Mouse (Mus musculus) embryonic facial prominence, embryonic 11.5 days (tissue): ENCODE data around the gene Sbf2. TPM values are rescaled to one million over a fixed set of nuclear protein-coding genes. Genes with fewer than 3 reads are reported as not detected.

ENCODE experiments used
- ATAC-seq: fragments of 200-750 bp; cut with Nextera tagmentation; replicated peaks from 2 replicates; pipeline ENCODE4 v1.8.0; 2017; ENCODE audit warnings: low read depth; ENCODE audit not compliant: insufficient number of reproducible peaks, low FRiP score, low TSS enrichment
- DNase-seq: peaks from one replicate; pipeline ENCODE4 v3.0.0-alpha.2; 2015; ENCODE audit warnings: low spot score
- H3K27ac ChIP-seq: fragments of 300-500 bp; sonication (generic); replicated peaks from 2 replicates; pipeline ENCODE4 v1.5.1; 2014; ENCODE audit warnings: mild to moderate bottlenecking, low read depth, low read length, control low read depth
- H3K27me3 ChIP-seq: fragments of 300-500 bp; sonication (generic); 2 replicates; pipeline ENCODE4 v1.6.1; 2014; ENCODE audit warnings: mild to moderate bottlenecking, low read length, moderate library complexity, mixed read lengths; ENCODE audit not compliant: control insufficient read depth, insufficient read depth
- H3K36me3 ChIP-seq: fragments of 300-500 bp; sonication (generic); replicated peaks from 2 replicates; pipeline ENCODE4 v1.6.1; 2014; ENCODE audit warnings: low read depth, mild to moderate bottlenecking, low read length, moderate library complexity, mixed read lengths; ENCODE audit not compliant: control insufficient read depth, insufficient read depth
- H3K4me1 ChIP-seq: fragments of 300-500 bp; sonication (generic); 2 replicates; pipeline ENCODE4 v1.6.1; 2014; ENCODE audit warnings: low read length, mixed read lengths; ENCODE audit not compliant: control insufficient read depth, insufficient read depth
- H3K4me2 ChIP-seq: fragments of 300-500 bp; sonication (generic); 2 replicates; pipeline ENCODE4 v1.6.1; 2014; ENCODE audit warnings: low read depth, mild to moderate bottlenecking, control low read depth, low read length, moderate library complexity
- H3K4me3 ChIP-seq: fragments of 300-500 bp; sonication (generic); 2 replicates; pipeline ENCODE4 v1.5.1; 2014; ENCODE audit warnings: low read depth, low read length, control low read depth
- H3K9ac ChIP-seq: fragments of 300-500 bp; sonication (generic); replicated peaks from 2 replicates; pipeline ENCODE4 v1.6.1; 2014; ENCODE audit warnings: mild to moderate bottlenecking, control low read depth, low read length
- H3K9me3 ChIP-seq: fragments of 300-500 bp; sonication (generic); replicated peaks from 2 replicates; pipeline ENCODE4 v1.6.1; 2016; ENCODE audit warnings: mild to moderate bottlenecking, low read length, inconsistent platforms, mixed read lengths; ENCODE audit not compliant: control insufficient read depth
- WGBS: fragments of 180-500 bp; shearing (Covaris S2); extraction: QIAGEN DNeasy Blood & Tissue Kit; methylation state at CpG from one replicate; pipeline ENCODE4 v1.1.7; 2014; 5-methylcytosine and 5-hydroxymethylcytosine counted together
- polyA plus RNA-seq: library from polyadenylated mRNA; unstranded; fragments of >200 nt; fragmentation: Nextera tagmentation; extraction: Ambion mirVana; gene quantifications from 2 replicates; pipeline ENCODE4 v1.2.1, GENCODE M21; 2014

Gene Sbf2
- polyA plus RNA-seq, 1 experiment from 2014 or later: 25.4 TPM

- ATAC-seq: no peak
- Histone ChIP-seq H3K4me3 (no peak overlapping the region), H3K27me3 (no peaks in the 10 kb centered on the region), H3K9me3 (no peaks in the 10 kb centered on the region), H3K36me3 (no peaks in the 10 kb centered on the region; the same call in 1 of the 2 replicates), H3K4me2 (no peak overlapping the region), H3K27ac (no peak overlapping the region), H3K9ac (no peak overlapping the region), H3K4me1 (no peaks in the 10 kb centered on the region)
- WGBS: 82% methylated on average over 11 of the region's 11 CpGs
- no peak for DNase-seq
Measured at GRCm38 (mm10) chr7:110307741-110308140, 307.0 kb downstream of the Sbf2 start.

- Histone ChIP-seq H3K27me3 (no peaks in the 10 kb centered on the region), H3K4me2 (no peak overlapping the region)
- ATAC-seq: no peak
Measured at GRCm38 (mm10) chr7:110306281-110306680, 308.4 kb downstream of the Sbf2 start.

DNA sequence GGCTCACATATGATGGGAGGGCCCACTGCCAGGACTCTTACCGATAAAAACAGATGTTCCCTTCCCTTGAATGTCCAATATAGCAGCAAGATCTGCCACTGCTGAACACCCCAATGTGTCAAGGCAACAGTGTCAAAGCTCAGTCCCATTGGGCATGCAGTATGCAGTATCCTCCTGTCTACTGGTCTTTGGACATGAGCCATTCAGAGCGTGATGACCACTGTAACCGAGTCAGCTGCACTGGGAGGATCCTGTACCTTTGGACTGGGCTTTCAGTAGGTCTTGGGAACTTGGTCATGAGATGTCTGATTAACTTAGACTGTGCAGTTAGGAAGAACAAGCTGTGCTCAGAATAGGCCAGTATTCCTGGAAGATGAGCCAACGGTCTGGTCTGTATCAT lies 309.2 kb downstream of the Sbf2 start:
- Histone ChIP-seq H3K9me3 (no peaks in the 10 kb centered on the region), H3K4me3 (no peak overlapping the region), H3K27me3 (no peaks in the 10 kb centered on the region), H3K4me2 (no peak overlapping the region), H3K9ac (no peak overlapping the region), H3K4me1 (no peaks in the 10 kb centered on the region), H3K27ac (no peak overlapping the region), H3K36me3 (no peaks in the 10 kb centered on the region; the same call in 1 of the 2 replicates)
- ATAC-seq (no peak), DNase-seq (no peak)
- 93% methylated on average over 4 of the region's 4 CpGs for WGBS

More at GRCm38 (mm10) chr7:110306281-110306680, 308.4 kb downstream of the Sbf2 start:
- Histone ChIP-seq H3K27ac (no peak overlapping the region), H3K4me1 (no peaks in the 10 kb centered on the region), H3K36me3 (no peaks in the 10 kb centered on the region; the same call in 1 of the 2 replicates), H3K9ac (no peak overlapping the region), H3K4me3 (no peak overlapping the region), H3K9me3 (no peaks in the 10 kb centered on the region)
- WGBS: 48% methylated on average over 5 of the region's 5 CpGs
- DNase-seq: no peak

DNA sequence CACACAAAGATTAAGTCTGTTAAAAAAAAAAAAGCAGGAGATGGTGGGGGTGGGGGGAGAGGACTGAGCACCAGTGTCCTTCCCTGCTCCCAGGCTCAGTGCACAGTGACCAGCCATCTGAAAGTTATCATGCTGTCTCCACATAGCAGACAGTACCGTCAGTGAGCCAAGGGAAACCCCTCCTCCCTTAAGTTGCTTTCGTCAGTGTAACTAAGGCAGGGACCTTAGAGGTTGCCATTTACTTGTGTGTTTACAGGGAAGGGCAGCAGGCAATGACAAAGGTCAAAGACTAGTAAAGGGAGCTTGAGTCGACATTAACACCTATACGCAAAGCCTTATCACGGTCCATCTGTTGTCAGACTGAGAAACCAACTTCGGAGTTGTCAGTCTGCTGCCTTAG lies 311.8 kb downstream of the Sbf2 start:
- Histone ChIP-seq H3K9ac (no peak overlapping the region), H3K9me3 (no peaks in the 10 kb centered on the region), H3K27me3 (no peaks in the 10 kb centered on the region), H3K4me3 (no peak overlapping the region), H3K27ac (no peak overlapping the region), H3K4me1 (no peaks in the 10 kb centered on the region; the same call in 1 of the 2 replicates), H3K36me3 (no peaks in the 10 kb centered on the region), H3K4me2 (no peak overlapping the region)
- DNase-seq (no peak), ATAC-seq (no peak)
- WGBS: 69% methylated on average over 6 of the region's 6 CpGs

DNA sequence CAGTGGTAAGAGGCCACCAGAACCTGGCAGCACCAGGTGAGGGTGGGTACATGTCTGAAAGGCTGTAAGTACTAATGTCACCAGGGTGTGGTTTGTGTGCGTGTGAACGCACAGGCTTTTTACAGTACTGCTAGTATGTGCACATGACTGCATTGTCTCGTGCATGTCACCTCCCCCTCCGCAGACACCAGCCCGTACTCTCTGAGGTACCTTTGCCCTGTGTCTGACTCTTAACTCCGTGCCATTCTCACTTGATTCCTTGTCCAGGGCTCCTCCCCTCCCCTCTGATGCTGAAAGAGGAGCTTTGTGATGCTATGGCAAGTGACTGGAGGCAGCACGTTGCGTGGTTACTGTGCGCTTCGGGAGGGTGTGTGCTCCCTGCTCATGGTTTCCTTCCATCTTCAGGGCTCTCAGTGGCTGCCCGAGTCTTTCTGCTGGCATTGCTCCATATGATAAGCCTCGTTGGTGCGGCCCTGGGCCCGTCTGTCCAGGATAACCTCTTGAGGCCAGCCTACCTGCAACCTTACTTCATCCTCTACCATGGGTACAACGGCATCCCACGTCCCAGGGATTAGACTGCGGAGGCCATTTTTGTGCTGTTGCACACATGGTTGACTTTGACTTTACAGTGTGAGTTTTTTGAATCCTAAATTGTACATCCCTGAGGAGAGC lies 315.8 kb downstream of the Sbf2 start:
- Histone ChIP-seq H3K4me2 (no peak overlapping the region), H3K36me3 (no peaks in the 10 kb centered on the region), H3K27me3 (no peaks in the 10 kb centered on the region), H3K4me3 (no peak overlapping the region), H3K9me3 (no peaks in the 10 kb centered on the region), H3K9ac (no peak overlapping the region), H3K4me1 (peaks cover 4% of the 10 kb centered on the region), H3K27ac (no peak overlapping the region)
- ATAC-seq (no peak), DNase-seq (no peak)
- 83% methylated on average over 17 of the region's 17 CpGs for WGBS

DNA sequence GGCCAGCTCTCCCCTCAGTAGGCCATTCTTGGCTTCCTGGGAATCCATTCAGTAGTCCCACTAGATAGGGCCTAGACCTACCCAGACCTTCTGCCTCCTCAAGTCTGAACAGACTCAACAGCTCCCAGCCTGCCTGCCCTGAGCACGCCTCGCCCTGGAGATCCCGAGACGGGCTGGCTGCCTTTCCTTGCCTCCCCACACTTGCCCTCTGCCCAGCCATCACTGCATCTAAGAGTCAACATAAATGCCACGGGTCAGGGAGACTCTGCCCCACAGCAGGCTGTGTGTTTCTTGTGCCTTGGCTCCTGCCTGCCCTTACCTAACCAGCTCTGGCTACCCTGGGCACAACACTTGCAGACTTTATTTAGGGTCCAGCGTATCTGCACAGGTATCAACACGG lies 316.6 kb downstream of the Sbf2 start:
- ATAC-seq: no peak
- Histone ChIP-seq H3K36me3 (no peaks in the 10 kb centered on the region), H3K27ac (peak overlapping the region; percentile 83), H3K4me2 (no peak overlapping the region), H3K27me3 (no peaks in the 10 kb centered on the region), H3K4me1 (peaks cover 4% of the 10 kb centered on the region), H3K9me3 (no peaks in the 10 kb centered on the region), H3K4me3 (no peak overlapping the region), H3K9ac (no peak overlapping the region)
- no peak for DNase-seq
- 70% methylated on average over 7 of the region's 7 CpGs for WGBS

- DNase-seq (no peak), ATAC-seq (0 out of 2 replicates have a peak, but pooled peaks have one; percentile 37)
- no peaks in the 10 kb centered on the region for H3K9me3 ChIP-seq
- H3K4me2 ChIP-seq: no peak overlapping the region
- peaks cover 4% of the 10 kb centered on the region for H3K4me1 ChIP-seq
- no peaks in the 10 kb centered on the region for H3K27me3 ChIP-seq
- H3K4me3 ChIP-seq: no peak overlapping the region
- peak overlapping the region; percentile 83 for H3K27ac ChIP-seq
- WGBS: 29% methylated on average over 4 of the region's 4 CpGs
- peak overlapping the region; percentile 41 for H3K9ac ChIP-seq
- H3K36me3 ChIP-seq: no peaks in the 10 kb centered on the region
Measured at GRCm38 (mm10) chr7:110297611-110298010, 317.1 kb downstream of the Sbf2 start.

DNA sequence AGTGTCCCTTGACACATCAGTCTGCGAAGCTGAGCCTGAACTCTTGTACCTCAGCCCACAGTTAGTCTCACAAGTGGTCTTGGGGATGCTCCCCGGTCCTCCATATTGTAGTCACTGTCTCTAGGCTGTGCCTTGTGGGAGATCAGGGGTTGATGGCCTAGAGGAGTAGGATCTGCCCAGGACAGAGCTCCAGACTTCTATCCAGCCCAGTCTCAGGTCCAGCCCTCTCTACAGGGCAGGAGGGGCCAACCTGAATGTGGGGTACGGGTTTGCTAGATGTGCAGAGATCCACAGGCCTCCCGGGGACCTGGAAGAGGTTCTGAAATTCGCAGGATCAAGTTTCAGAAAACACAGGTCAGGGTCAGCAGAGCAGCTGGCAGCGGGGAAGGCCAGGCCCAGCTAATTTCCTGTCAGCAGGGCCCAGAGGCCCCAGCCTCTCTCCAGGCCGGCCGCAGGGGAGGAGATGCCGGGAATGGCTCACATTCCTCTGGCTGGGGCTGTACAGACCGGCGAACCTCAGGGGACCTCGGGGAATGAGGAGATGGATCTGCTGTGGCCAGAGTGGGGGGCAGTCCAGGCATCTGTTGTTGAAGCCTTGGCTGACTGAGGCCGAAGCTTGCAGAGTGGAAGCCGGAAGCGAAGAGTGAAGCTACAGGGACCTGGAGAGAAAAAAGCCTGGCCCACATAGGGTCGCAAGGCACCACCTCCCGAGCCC lies 317.7 kb downstream of the Sbf2 start:
- Histone ChIP-seq H3K36me3 (no peaks in the 10 kb centered on the region), H3K9me3 (no peaks in the 10 kb centered on the region), H3K27me3 (no peaks in the 10 kb centered on the region), H3K4me3 (no peak overlapping the region), H3K4me1 (peaks cover 4% of the 10 kb centered on the region), H3K27ac (peak overlapping the region; percentile 83), H3K9ac (peak overlapping the region; percentile 41), H3K4me2 (peak overlapping the region; percentile 13; the same call in 1 of the 2 replicates)
- DNase-seq: peak; percentile 76
- peak; percentile 84 for ATAC-seq
- 18% methylated on average over 17 of the region's 17 CpGs for WGBS
